Mouse (Mus musculus) lung, embryonic 14.5 days (tissue): ENCODE measurements around the gene Prr12. TPM values are rescaled to one million over a fixed set of nuclear protein-coding genes. Genes with fewer than 3 reads are reported as not detected.

Source experiments
- ATAC-seq: fragments of 200-750 bp; cut with Nextera tagmentation; 2 replicates; pipeline ENCODE4 v1.8.0; 2017; ENCODE audit warnings: mild to moderate bottlenecking, moderate TSS enrichment, moderate library complexity; ENCODE audit not compliant: insufficient read depth
- DNase-seq: peaks from one replicate; pipeline ENCODE4 v3.0.0-alpha.2; 2015
- H3K27ac ChIP-seq: fragments of 300-500 bp; sonication (generic); 2 replicates; pipeline ENCODE4 v1.5.1; 2014; ENCODE audit warnings: low read depth, mild to moderate bottlenecking, moderate library complexity
- H3K27me3 ChIP-seq: fragments of 300-500 bp; sonication (generic); 2 replicates; pipeline ENCODE4 v1.6.1; 2014; ENCODE audit warnings: low read length, control low read depth; ENCODE audit not compliant: insufficient read depth
- H3K36me3 ChIP-seq: fragments of 300-500 bp; sonication (generic); 2 replicates; pipeline ENCODE4 v1.6.1; 2014; ENCODE audit warnings: control low read depth; ENCODE audit not compliant: insufficient read depth
- H3K4me1 ChIP-seq: fragments of 300-500 bp; sonication (generic); 2 replicates; pipeline ENCODE4 v1.6.1; 2014; ENCODE audit warnings: antibody characterized with exemption, control low read depth; ENCODE audit not compliant: insufficient read depth
- H3K4me2 ChIP-seq: fragments of 300-500 bp; sonication (generic); 2 replicates; pipeline ENCODE4 v1.6.1; 2014; ENCODE audit warnings: mild to moderate bottlenecking
- H3K4me3 ChIP-seq: fragments of 300-500 bp; sonication (generic); 2 replicates; pipeline ENCODE4 v1.5.1; 2014; ENCODE audit warnings: low read depth, low read length
- H3K9ac ChIP-seq: fragments of 300-500 bp; sonication (generic); 2 replicates; pipeline ENCODE4 v1.6.1; 2014
- H3K9me3 ChIP-seq: fragments of 300-500 bp; sonication (generic); 2 replicates; pipeline ENCODE4 v1.6.1; 2016; ENCODE audit warnings: low read depth, low read length, control low read depth
- CTCF ChIP-seq: IDR thresholded peaks from 2 replicates; pipeline ENCODE4 v1.5.1; 2016; ENCODE audit warnings: antibody characterized with exemption, low read depth
- WGBS: fragments of 180-500 bp; shearing (Covaris S2); extraction: QIAGEN DNeasy Blood & Tissue Kit; methylation state at CpG from one replicate; pipeline ENCODE4 v1.1.7; 2014; 5-methylcytosine and 5-hydroxymethylcytosine counted together
- polyA plus RNA-seq: library from polyadenylated mRNA; unstranded; fragments of >200 nt; fragmentation: Nextera tagmentation; extraction: Ambion mirVana; gene quantifications from 2 replicates; pipeline ENCODE4 v1.2.1, GENCODE M21; 2014

Prr12 gene
- polyA plus RNA-seq, 1 experiment from 2014 or later = 16.2 TPM

DNA sequence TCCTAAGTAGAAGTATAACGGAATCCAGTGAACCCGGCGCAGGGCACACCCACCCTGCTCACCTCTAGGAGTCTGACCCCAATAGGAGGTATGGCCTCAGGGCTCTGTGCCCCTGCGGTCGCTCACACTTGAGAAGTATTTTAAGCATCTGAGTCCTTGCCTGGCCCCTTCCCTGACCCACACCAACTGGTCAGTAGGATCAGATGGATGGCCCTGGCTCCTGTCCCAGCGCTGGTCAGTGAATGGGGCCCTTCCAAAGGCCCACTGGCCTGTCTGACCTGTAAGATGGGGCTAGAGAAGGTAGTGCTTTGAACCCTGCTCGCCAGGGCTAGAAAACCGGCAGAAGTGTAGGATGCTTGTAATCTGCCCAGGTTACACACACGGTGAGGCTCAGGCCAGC lies 11.8 kb downstream of the Prr12 start:
- Histone ChIP-seq H3K4me3 (no peak overlapping the region), H3K27me3 (no peaks in the 10 kb centered on the region), H3K36me3 (peaks cover 99% of the 10 kb centered on the region), H3K9ac (no peak overlapping the region), H3K27ac (no peak overlapping the region), H3K4me1 (no peaks in the 10 kb centered on the region), H3K4me2 (no peak overlapping the region), H3K9me3 (no peaks in the 10 kb centered on the region)
- ATAC-seq (no peak), DNase-seq (no peak)
- 91% methylated on average over 9 of the region's 9 CpGs for WGBS
- no peak for TF ChIP-seq CTCF

DNA sequence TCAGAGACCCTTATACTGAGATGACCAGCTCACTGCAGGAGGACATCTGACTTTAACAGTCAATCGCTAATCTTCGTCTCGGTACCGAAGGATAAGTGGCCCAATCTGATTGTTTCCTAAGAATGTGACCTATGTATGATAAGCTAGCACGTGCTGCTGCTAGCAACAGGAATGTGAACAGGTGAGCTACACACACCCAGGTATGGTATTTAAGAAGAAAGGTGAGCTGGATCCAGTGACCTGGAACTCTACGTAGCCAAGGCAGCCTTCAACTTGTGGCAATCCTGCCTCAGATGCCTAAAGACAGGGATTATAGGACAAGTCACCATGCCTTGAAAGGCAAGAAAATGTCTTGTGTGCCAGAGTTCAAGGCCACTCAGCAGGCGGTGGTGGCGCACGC lies 14.3 kb downstream of the Prr12 start:
- Histone ChIP-seq H3K4me2 (no peak overlapping the region), H3K27ac (no peak overlapping the region), H3K9me3 (no peaks in the 10 kb centered on the region), H3K36me3 (peaks cover 99% of the 10 kb centered on the region), H3K4me3 (no peak overlapping the region), H3K4me1 (no peaks in the 10 kb centered on the region), H3K9ac (no peak overlapping the region), H3K27me3 (no peaks in the 10 kb centered on the region)
- no peak for TF ChIP-seq CTCF
- WGBS = 91% methylated on average over 9 of the region's 9 CpGs
- no peak for ATAC-seq
- DNase-seq = no peak

DNA sequence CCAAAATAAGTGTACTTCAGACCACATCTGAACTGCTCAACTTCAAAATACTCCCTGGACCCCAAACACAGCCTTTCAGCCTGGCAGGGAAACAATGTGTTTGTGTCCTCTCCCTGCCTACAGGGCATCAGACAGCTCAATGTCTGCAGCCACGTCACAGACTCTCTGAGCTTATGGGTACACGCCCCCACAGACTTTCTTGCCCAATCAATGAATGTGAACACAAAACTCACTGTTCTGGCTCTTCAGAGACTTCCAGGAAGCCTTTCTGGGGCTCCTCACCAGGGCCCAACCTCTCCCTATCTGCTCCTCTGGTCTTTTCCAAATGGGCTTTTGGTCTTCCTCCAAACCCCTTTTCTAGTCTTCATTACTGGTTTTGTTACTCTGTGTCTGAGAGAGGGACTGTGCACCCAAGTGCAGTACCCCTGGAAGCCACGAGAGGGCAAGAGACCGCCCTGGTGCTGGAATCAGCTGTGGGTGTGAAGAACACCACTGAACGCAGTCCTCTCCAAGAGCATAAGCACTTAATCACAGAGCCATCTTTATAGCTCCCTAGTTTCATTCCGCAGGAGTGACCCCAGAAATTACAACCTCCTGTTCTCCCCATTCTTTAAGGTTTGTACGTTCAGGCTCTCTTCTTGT lies 14.8 kb downstream of the Prr12 start:
- peak; percentile 81 for TF ChIP-seq CTCF
- ATAC-seq (no peak), DNase-seq (peak; percentile 68)
- Histone ChIP-seq H3K4me1 (no peaks in the 10 kb centered on the region), H3K27ac (no peak overlapping the region), H3K27me3 (no peaks in the 10 kb centered on the region), H3K9ac (no peak overlapping the region), H3K36me3 (peaks cover 99% of the 10 kb centered on the region), H3K9me3 (no peaks in the 10 kb centered on the region), H3K4me2 (no peak overlapping the region), H3K4me3 (no peak overlapping the region)
- 65% methylated on average over 7 of the region's 7 CpGs for WGBS

DNA sequence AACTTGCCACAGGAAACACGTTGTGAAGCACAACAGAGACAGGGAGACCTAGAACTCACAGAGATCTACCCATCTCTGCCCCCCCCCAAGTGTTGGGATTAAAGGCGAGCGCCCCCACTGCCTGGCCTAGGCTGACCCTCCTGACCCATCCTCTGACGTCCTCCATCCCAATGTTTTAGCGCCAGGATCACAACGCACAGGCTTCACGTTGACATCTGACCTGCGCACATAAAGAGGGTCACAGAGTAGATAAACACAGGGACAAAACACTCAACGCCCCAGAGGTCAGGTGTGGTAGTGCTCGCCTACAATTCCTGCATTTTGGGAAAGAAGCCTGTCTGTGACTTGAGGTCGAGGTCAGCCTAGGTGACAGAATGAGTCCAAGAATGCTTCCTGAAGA lies 16.0 kb downstream of the Prr12 start:
- H3K36me3 ChIP-seq = peaks cover 99% of the 10 kb centered on the region
- no peaks in the 10 kb centered on the region for H3K9me3 ChIP-seq
- H3K4me3 ChIP-seq = no peak overlapping the region
- H3K27ac ChIP-seq = no peak overlapping the region
- H3K27me3 ChIP-seq = no peaks in the 10 kb centered on the region
- TF ChIP-seq CTCF = no peak
- WGBS = 71% methylated on average over 11 of the region's 11 CpGs
- H3K4me1 ChIP-seq = no peaks in the 10 kb centered on the region
- H3K9ac ChIP-seq = no peak overlapping the region
- ATAC-seq = no peak
- no peak overlapping the region for H3K4me2 ChIP-seq
- DNase-seq = no peak

DNA sequence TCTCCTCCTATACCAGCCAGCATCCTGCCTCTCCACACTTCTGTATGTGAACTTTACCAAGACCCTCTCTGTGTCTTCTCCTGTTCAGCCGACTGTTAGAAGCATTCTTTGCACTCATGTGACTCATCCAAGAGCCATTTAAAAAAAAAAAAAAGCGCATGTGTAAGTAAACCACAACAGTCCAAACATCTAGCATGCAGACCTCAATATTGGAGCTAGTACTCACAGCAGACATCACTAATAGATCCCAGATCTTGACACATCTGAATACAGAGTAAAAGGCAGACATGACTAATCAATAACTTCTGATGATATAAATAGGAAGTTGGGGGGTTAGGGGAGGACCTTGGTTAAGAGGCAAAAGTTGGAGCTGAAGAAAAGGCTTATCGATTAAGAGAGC lies 17.1 kb downstream of the Prr12 start:
- DNase-seq = peak; percentile 16
- no peak for ATAC-seq
- Histone ChIP-seq H3K9me3 (no peaks in the 10 kb centered on the region), H3K4me2 (no peak overlapping the region), H3K4me3 (no peak overlapping the region), H3K9ac (no peak overlapping the region), H3K27me3 (no peaks in the 10 kb centered on the region), H3K36me3 (peaks cover 99% of the 10 kb centered on the region), H3K4me1 (no peaks in the 10 kb centered on the region), H3K27ac (no peak overlapping the region)
- 89% methylated on average over 3 of the region's 3 CpGs for WGBS
- TF ChIP-seq CTCF = no peak

DNA sequence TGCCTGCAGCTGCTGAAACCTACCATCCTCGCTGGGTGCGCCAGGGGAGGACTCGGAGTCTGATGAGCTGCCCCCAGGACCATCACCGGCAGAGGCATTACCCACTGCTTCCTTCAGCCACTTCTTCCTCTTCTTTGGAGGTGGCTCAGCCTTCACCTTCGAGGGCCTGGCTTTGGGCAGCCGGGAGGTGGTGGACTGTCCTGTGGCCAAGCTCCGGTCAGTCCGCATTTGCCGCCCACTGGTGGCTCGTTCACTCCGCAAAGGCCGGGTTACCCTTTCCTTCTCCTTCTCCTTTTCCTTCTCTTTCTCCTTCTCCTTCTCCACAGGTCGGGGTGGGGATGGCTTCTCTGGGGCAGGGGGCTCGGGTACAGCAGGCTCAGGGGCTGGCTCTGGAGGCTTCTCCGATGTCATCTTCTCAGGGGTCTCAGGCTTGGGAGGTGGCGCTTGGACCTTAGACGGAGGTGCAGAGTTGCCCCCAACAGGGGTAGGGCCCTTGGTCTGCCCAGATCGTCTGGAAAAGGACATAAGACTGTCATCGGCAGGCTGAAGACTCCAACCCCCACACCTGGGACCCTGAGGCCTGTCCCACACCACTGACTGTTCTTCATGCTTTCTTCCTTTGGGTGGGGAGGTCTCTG lies 18.8 kb downstream of the Prr12 start:
- H3K9ac ChIP-seq = no peak overlapping the region
- DNase-seq (no peak), ATAC-seq (no peak)
- WGBS = 93% methylated on average over 19 of the region's 19 CpGs
- H3K27me3 ChIP-seq = no peaks in the 10 kb centered on the region
- no peaks in the 10 kb centered on the region for H3K9me3 ChIP-seq
- peaks cover 99% of the 10 kb centered on the region for H3K36me3 ChIP-seq
- no peak overlapping the region for H3K4me3 ChIP-seq
- TF ChIP-seq CTCF = no peak
- H3K4me1 ChIP-seq = no peaks in the 10 kb centered on the region
- no peak overlapping the region for H3K27ac ChIP-seq
- H3K4me2 ChIP-seq = no peak overlapping the region

DNA sequence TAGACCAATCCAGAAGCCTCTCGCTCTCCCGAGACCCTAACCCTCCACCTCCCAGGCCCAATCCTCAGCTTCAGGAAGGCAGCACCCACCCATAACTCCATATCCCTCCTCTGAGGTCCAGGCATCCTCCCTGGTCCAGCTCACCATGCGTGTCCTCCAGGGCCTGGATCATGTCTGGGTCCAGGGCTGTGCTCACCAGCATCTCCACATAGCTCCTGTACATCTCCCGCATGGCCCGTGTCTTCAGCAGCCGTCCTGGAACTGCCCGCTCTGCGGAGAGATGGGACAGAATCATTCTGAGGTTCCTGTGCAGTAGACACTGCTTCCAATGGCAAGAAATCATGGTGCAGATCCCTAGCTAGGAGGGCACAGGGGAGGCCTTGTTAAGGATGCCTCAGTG lies 21.8 kb downstream of the Prr12 start:
- no peak overlapping the region for H3K4me2 ChIP-seq
- DNase-seq (no peak), ATAC-seq (no peak)
- H3K4me3 ChIP-seq = no peak overlapping the region
- no peak overlapping the region for H3K9ac ChIP-seq
- H3K27me3 ChIP-seq = no peaks in the 10 kb centered on the region
- WGBS = 98% methylated on average over 8 of the region's 8 CpGs
- no peak overlapping the region for H3K27ac ChIP-seq
- peaks cover 94% of the 10 kb centered on the region for H3K36me3 ChIP-seq
- no peak for TF ChIP-seq CTCF
- H3K4me1 ChIP-seq = no peaks in the 10 kb centered on the region
- no peaks in the 10 kb centered on the region for H3K9me3 ChIP-seq
